Mouse (Mus musculus): Measurements from ENCODE around the gene Prss45. TPM values are rescaled to one million over a fixed set of nuclear protein-coding genes. Genes with fewer than 3 reads are reported as not detected.
"Not testable (repeated sequence)": the region's sequence is repeated elsewhere in the genome, so short reads cannot be mapped to it uniquely, and the experiment has no call there.

Prss45 gene
- not detected in 2 replicates for polyA plus RNA-seq (2015; fragmentation: Nextera tagmentation; extraction: Ambion mirVana)

- no peak for ATAC-seq (ENCODE audit: low read depth)
- DNase-seq: no peak
- H3K9me3 ChIP-seq (replicated peaks): no peaks in the 10 kb centered on the region
- no peak within 1 kb of the TSS for H3K4me3 ChIP-seq (replicated peaks)
- H3K9ac ChIP-seq: no peak within 1 kb of the TSS
- H3K27me3 ChIP-seq: no peaks in the 10 kb centered on the region
- H3K27ac ChIP-seq: no peak within 1 kb of the TSS
- no peaks in the 10 kb centered on the region for H3K36me3 ChIP-seq
- WGBS (ENCODE audit: insufficient replicate concordance): 70% methylated on average over 19 of the region's 19 CpGs
- no peaks in the 10 kb centered on the region for H3K4me1 ChIP-seq (replicated peaks)
- H3K4me2 ChIP-seq: no peak within 1 kb of the TSS
Observed at GRCm38 (mm10) chr9:110834411-110834810, at the start of gene Prss45. Prss45 (plus strand) TSS chr9:110834588.

DNA sequence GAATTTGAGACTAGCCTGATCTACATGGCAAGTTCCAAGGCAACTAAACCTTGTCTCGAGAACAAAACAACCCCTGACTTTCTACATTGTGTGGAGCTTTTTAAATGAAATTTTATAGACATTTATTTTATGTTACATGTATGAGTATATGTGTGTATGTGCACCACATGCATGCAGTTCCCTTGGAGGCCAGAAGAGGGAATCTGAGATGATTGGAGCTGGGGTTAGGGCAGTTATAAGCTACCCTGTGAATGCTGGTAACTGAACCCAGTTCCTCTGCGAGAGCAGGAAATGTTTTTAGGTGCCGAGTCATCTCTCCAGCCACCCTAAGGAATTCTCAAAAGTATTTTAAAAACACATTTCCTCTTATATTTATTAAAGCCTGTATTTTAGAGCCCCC is 46.2 kb upstream of the Prss45 start:
- Histone ChIP-seq H3K36me3 (no peaks in the 10 kb centered on the region), H3K27me3 (no peaks in the 10 kb centered on the region), H3K27ac (no peak overlapping the region), H3K4me2 (no peak overlapping the region), H3K4me3 (replicated peaks) (no peak overlapping the region), H3K9ac (no peak overlapping the region), H3K4me1 (replicated peaks) (no peaks in the 10 kb centered on the region), H3K9me3 (replicated peaks) (no peaks in the 10 kb centered on the region)
- DNase-seq (no peak), ATAC-seq (ENCODE audit: low read depth) (no peak)
- WGBS (ENCODE audit: insufficient replicate concordance): 69% methylated on average over 3 of the region's 3 CpGs

DNA sequence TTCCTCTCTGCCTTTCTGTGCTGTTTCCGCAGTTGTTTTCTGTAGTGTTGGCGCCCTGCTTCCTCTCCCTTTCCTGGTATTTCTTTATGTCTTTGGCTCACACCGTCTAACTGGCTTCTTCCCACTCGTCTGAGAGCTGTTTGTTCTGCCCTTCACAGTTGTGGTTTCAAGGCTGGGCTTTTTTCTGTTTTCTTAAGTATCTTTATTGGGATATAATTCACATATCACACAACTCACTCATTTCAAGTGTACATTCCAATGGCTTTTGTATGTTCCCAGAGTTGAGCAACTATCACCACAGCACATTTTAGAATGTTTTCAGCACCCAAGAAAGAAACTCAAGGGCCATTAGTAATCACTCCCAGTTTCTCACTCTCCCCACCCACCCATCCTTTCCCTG is 43.9 kb upstream of the Prss45 start:
- H3K4me1 ChIP-seq (replicated peaks): no peaks in the 10 kb centered on the region
- H3K9me3 ChIP-seq (replicated peaks): no peaks in the 10 kb centered on the region
- no peaks in the 10 kb centered on the region for H3K27me3 ChIP-seq
- ATAC-seq (ENCODE audit: low read depth): no peak
- no peak overlapping the region for H3K27ac ChIP-seq
- no peak overlapping the region for H3K4me3 ChIP-seq (replicated peaks)
- H3K9ac ChIP-seq: no peak overlapping the region
- 54% methylated on average over 4 of the region's 4 CpGs for WGBS (ENCODE audit: insufficient replicate concordance)
- DNase-seq: no peak
- no peaks in the 10 kb centered on the region for H3K36me3 ChIP-seq
- H3K4me2 ChIP-seq: no peak overlapping the region

DNA sequence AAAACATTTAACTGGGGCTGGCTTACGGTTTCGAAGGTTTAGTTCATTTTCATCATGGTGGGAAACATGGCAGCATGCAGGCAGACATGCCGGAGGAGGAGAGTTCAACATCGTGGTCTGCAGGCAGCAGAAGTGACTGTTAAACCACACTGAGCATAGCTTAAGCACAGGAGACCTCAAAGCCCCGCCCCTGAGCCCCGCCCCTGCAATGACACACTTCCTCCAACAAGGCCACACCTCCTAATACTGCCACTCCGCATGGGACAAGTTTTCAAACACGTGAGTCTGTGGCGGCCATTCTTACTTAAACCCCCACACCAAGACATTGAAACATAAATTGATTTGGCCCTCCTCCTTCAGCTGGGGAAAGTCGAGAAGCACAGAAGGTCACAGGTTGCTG is 37.4 kb upstream of the Prss45 start:
- Histone ChIP-seq H3K9ac (no peak overlapping the region), H3K4me1 (replicated peaks) (no peaks in the 10 kb centered on the region), H3K9me3 (replicated peaks) (no peaks in the 10 kb centered on the region), H3K27me3 (no peaks in the 10 kb centered on the region), H3K4me3 (replicated peaks) (no peak overlapping the region), H3K27ac (no peak overlapping the region), H3K36me3 (no peaks in the 10 kb centered on the region), H3K4me2 (no peak overlapping the region)
- ATAC-seq (ENCODE audit: low read depth) (no peak), DNase-seq (no peak)
- WGBS (ENCODE audit: insufficient replicate concordance): 48% methylated on average over 10 of the region's 10 CpGs

- Histone ChIP-seq H3K9me3 (replicated peaks) (no peaks in the 10 kb centered on the region), H3K27ac (no peak within 1 kb of the TSS), H3K4me1 (replicated peaks) (no peaks in the 10 kb centered on the region), H3K36me3 (no peaks in the 10 kb centered on the region), H3K9ac (no peak within 1 kb of the TSS), H3K4me3 (replicated peaks) (no peak within 1 kb of the TSS), H3K4me2 (no peak within 1 kb of the TSS), H3K27me3 (no peaks in the 10 kb centered on the region)
- no peak for ATAC-seq (ENCODE audit: low read depth)
- WGBS (ENCODE audit: insufficient replicate concordance): 78% methylated on average over 14 of the region's 14 CpGs
- DNase-seq: no peak
Observed at GRCm38 (mm10) chr9:110797866-110798265, 36.5 kb upstream of the Prss45 start, which contains the start of gene Prss42. Prss42 (plus strand) TSS chr9:110798166.

DNA sequence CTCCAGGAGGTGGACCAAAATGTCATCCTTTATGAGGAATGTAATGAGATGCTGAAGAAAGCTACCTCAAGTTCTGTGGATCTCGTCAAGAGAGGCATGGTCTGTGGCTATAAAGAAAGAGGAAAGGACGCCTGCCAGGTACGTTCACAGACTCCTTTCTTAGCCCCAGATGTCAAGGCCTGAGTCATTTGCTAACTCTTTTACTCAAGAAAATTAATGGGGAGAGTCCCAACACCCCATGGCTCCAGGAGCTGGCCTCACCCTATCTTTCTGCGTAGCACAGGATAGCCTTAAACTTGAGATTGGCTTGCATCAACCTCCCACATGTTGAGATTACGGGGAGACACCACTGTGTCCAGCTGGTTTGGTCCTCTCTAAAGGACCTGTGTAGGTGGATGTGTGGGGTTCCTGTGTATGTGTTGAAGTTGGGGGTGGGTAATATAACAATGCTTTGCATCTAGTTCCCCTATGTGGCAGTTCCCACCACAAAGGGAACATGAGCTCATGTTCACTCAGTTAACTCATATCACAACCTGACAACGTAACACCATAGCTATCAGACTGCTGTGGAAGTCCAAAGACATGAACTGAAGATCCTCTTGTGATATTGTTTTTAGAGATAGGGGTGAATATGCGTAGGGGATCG is 33.4 kb upstream of the Prss45 start:
- no peak for DNase-seq
- no peak overlapping the region for H3K4me3 ChIP-seq (replicated peaks)
- H3K27ac ChIP-seq: no peak overlapping the region
- 63% methylated on average over 8 of the region's 8 CpGs for WGBS (ENCODE audit: insufficient replicate concordance)
- ATAC-seq (ENCODE audit: low read depth): no peak
- H3K4me1 ChIP-seq (replicated peaks): no peaks in the 10 kb centered on the region
- no peak overlapping the region for H3K9ac ChIP-seq
- H3K27me3 ChIP-seq: no peaks in the 10 kb centered on the region
- H3K36me3 ChIP-seq: no peaks in the 10 kb centered on the region
- no peak overlapping the region for H3K4me2 ChIP-seq
- no peaks in the 10 kb centered on the region for H3K9me3 ChIP-seq (replicated peaks)

- H3K4me2 ChIP-seq: no peak overlapping the region
- H3K36me3 ChIP-seq: no peaks in the 10 kb centered on the region
- H3K9me3 ChIP-seq (replicated peaks): no peaks in the 10 kb centered on the region
- H3K9ac ChIP-seq: no peak overlapping the region
- no peaks in the 10 kb centered on the region for H3K4me1 ChIP-seq (replicated peaks)
- DNase-seq (no peak), ATAC-seq (ENCODE audit: low read depth) (no peak)
- no peak overlapping the region for H3K27ac ChIP-seq
- 53% methylated on average over 4 of the region's 4 CpGs for WGBS (ENCODE audit: insufficient replicate concordance)
- no peaks in the 10 kb centered on the region for H3K27me3 ChIP-seq
- no peak overlapping the region for H3K4me3 ChIP-seq (replicated peaks)
Observed at GRCm38 (mm10) chr9:110803294-110803693, 31.1 kb upstream of the Prss45 start.

- Histone ChIP-seq H3K4me2 (no peak overlapping the region), H3K27me3 (no peaks in the 10 kb centered on the region), H3K4me1 (replicated peaks) (no peaks in the 10 kb centered on the region), H3K9ac (no peak overlapping the region), H3K27ac (no peak overlapping the region), H3K4me3 (replicated peaks) (no peak overlapping the region), H3K36me3 (no peaks in the 10 kb centered on the region), H3K9me3 (replicated peaks) (no peaks in the 10 kb centered on the region)
- DNase-seq: no peak
- ATAC-seq (ENCODE audit: low read depth): no peak
- WGBS (ENCODE audit: insufficient replicate concordance): 64% methylated on average over 4 of the region's 4 CpGs
Observed at GRCm38 (mm10) chr9:110810051-110810450, 24.3 kb upstream of the Prss45 start.

DNA sequence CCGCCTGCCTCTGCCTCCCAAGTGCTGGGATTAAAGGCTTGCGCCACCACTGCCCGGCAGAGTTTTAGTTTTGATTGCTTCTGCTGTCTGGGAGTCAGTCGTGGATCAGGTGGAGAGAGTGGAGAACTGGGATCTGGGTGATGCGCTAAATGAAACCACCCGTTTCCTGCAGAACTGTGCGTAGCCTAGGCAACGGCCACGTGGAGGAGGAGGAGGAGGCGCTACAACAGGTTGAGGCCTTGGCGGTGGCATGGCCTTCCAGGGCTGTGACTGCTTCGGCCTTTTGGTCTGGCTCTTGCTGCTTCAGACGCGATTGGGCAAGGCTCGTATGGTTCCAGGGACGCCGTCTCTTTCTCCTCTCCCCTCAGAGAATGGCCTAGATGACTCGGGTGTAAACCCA is 20.6 kb upstream of the Prss45 start, which contains the start of gene Prss44:
Gene Prss44, plus strand, starts transcription at position 206 of the 400 bp plus-strand sequence.
- WGBS (ENCODE audit: insufficient replicate concordance): 47% methylated on average over 18 of the region's 18 CpGs
- ATAC-seq (ENCODE audit: low read depth): no peak
- H3K27me3 ChIP-seq: peaks cover 5% of the 10 kb centered on the region; the same call in 1 of the 2 replicates

GRCm38 (mm10) chr9:110820546-110820945 is 13.8 kb upstream of the Prss45 start:
- DNase-seq; ATAC-seq (ENCODE audit: low read depth); H3K4me3 ChIP-seq (replicated peaks); H3K36me3 ChIP-seq; H3K9me3 ChIP-seq (replicated peaks); H3K4me1 ChIP-seq (replicated peaks); H3K27ac ChIP-seq; H3K9ac ChIP-seq; H3K4me2 ChIP-seq: not testable (repeated sequence)
- H3K27me3 ChIP-seq: peaks cover 15% of the 10 kb centered on the region

More for the DNA sequence above, 20.6 kb upstream of the Prss45 start, which contains the start of gene Prss44:
- Histone ChIP-seq H3K36me3 (no peaks in the 10 kb centered on the region), H3K9me3 (replicated peaks) (no peaks in the 10 kb centered on the region), H3K4me2 (no peak within 1 kb of the TSS), H3K27ac (no peak within 1 kb of the TSS), H3K4me3 (replicated peaks) (no peak within 1 kb of the TSS), H3K9ac (no peak within 1 kb of the TSS), H3K4me1 (replicated peaks) (no peaks in the 10 kb centered on the region)
- no peak for DNase-seq

- H3K4me2 ChIP-seq: no peak overlapping the region
- H3K4me3 ChIP-seq (replicated peaks): no peak overlapping the region
- no peak overlapping the region for H3K27ac ChIP-seq
- H3K9ac ChIP-seq: no peak overlapping the region
- H3K27me3 ChIP-seq: peaks cover 15% of the 10 kb centered on the region
- WGBS (ENCODE audit: insufficient replicate concordance): 64% methylated on average over 7 of the region's 7 CpGs
- no peak for ATAC-seq (ENCODE audit: low read depth)
- H3K4me1 ChIP-seq (replicated peaks): no peaks in the 10 kb centered on the region
- no peaks in the 10 kb centered on the region for H3K9me3 ChIP-seq (replicated peaks)
- no peak for DNase-seq
- no peaks in the 10 kb centered on the region for H3K36me3 ChIP-seq
Observed at GRCm38 (mm10) chr9:110821436-110821835, 13.0 kb upstream of the Prss45 start.

DNA sequence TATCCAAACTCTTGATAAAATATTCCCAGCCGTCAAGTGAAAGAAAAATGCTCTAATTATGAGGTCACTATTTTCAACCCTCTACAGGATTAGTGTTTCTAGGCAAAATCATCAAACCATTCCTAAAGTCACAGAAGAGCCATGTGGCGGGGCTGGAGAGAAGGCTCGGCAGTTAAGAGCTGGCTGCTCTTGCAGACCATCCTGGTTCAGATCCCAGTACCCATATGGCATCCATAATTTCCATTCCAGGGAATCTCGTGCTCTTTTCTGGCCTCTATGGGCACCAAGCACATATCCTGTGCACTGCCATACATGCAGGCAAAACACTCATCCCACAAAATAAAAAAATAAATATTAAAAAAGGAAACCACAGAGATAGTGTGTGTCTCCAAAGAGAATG is 9.0 kb upstream of the Prss45 start:
- no peak for ATAC-seq (ENCODE audit: low read depth)
- DNase-seq: no peak
- H3K27me3 ChIP-seq: peaks cover 24% of the 10 kb centered on the region
- no peak overlapping the region for H3K27ac ChIP-seq
- H3K9ac ChIP-seq: no peak overlapping the region
- no peak overlapping the region for H3K4me3 ChIP-seq (replicated peaks)
- no peaks in the 10 kb centered on the region for H3K36me3 ChIP-seq
- H3K4me1 ChIP-seq (replicated peaks): no peaks in the 10 kb centered on the region
- no peaks in the 10 kb centered on the region for H3K9me3 ChIP-seq (replicated peaks)
- WGBS (ENCODE audit: insufficient replicate concordance): 56% methylated on average over 4 of the region's 4 CpGs
- H3K4me2 ChIP-seq: no peak overlapping the region

All from liver, embryonic 13.5 days (tissue).